Mouse (Mus musculus): ENCODE measurements around the gene Cfb.
A peak's percentile ranks its signal among the peaks of the same experiment; 100 is the strongest.

The Cfb gene

GRCm38 (mm10) chr17:34883332-34883731, 21.0 kb upstream of the Cfb start:
- DNase-seq: no peak

GRCm38 (mm10) chr17:34881683-34882310, 19.5 kb upstream of the Cfb start, which contains the start of gene Gm20547:
Gene Gm20547, minus strand, starts transcription at chr17:34882042.
- no peak for DNase-seq

- no peak for DNase-seq
Observed at GRCm38 (mm10) chr17:34881166-34881565, 18.8 kb upstream of the Cfb start.

- no peak for DNase-seq
Observed at GRCm38 (mm10) chr17:34879336-34879879, 17.1 kb upstream of the Cfb start, which contains the start of gene Zbtb12. Gene Zbtb12, plus strand, starts transcription at chr17:34879483.

- DNase-seq: no peak
Observed at GRCm38 (mm10) chr17:34874321-34874720, 12.0 kb upstream of the Cfb start.

- DNase-seq: no peak
Observed at GRCm38 (mm10) chr17:34865981-34866380, 3.7 kb upstream of the Cfb start.

- no peak for DNase-seq
Observed at GRCm38 (mm10) chr17:34861704-34862415, 458 bp downstream of the Cfb start.

GRCm38 (mm10) chr17:34860514-34860913, 1.8 kb downstream of the Cfb start:
- DNase-seq: no peak

GRCm38 (mm10) chr17:34858670-34859069, 3.6 kb downstream of the Cfb start:
- DNase-seq: no peak

- DNase-seq: peak in 1 of 2 experiments; percentile 44
Observed at GRCm38 (mm10) chr17:34855825-34856224, 6.5 kb downstream of the Cfb start.

- DNase-seq: no peak
Observed at GRCm38 (mm10) chr17:34854761-34855160, 7.6 kb downstream of the Cfb start.

GRCm38 (mm10) chr17:34853511-34853910, 8.8 kb downstream of the Cfb start:
- no peak for DNase-seq

- DNase-seq: no peak
Observed at GRCm38 (mm10) chr17:34850517-34851125, 11.7 kb downstream of the Cfb start.

- DNase-seq: peak; percentile 98
Observed at GRCm38 (mm10) chr17:34849722-34850516, 12.4 kb downstream of the Cfb start, which contains the start of the genes Skiv2l and Nelfe. Gene Skiv2l, minus strand, starts transcription at chr17:34850210. Gene Nelfe, plus strand, starts transcription at chr17:34850391.

GRCm38 (mm10) chr17:34847615-34848014, 14.7 kb downstream of the Cfb start:
- no peak for DNase-seq

- DNase-seq: no peak
Observed at GRCm38 (mm10) chr17:34847192-34847591, 15.1 kb downstream of the Cfb start.

GRCm38 (mm10) chr17:34844884-34845283, 17.4 kb downstream of the Cfb start:
- DNase-seq: no peak

GRCm38 (mm10) chr17:34840736-34841307, 21.5 kb downstream of the Cfb start:
- no peak for DNase-seq

GRCm38 (mm10) chr17:34838785-34839184, 23.5 kb downstream of the Cfb start:
- no peak for DNase-seq

- DNase-seq: peak; percentile 30 to 34
Observed at GRCm38 (mm10) chr17:34837464-34838324, 24.6 kb downstream of the Cfb start.

- DNase-seq: peak; percentile 95 to 96
Observed at GRCm38 (mm10) chr17:34836856-34837221, 25.5 kb downstream of the Cfb start, which contains the start of the genes Stk19 and Dxo. Gene Stk19, minus strand, starts transcription at chr17:34836945. Gene Dxo, plus strand, starts transcription at chr17:34837019.
